Mouse (Mus musculus): ENCODE results near the gene Gpr108.
"Not testable (repeated sequence)": the region's sequence is repeated elsewhere in the genome, so short reads cannot be mapped to it uniquely, and the experiment has no call there.

DNA sequence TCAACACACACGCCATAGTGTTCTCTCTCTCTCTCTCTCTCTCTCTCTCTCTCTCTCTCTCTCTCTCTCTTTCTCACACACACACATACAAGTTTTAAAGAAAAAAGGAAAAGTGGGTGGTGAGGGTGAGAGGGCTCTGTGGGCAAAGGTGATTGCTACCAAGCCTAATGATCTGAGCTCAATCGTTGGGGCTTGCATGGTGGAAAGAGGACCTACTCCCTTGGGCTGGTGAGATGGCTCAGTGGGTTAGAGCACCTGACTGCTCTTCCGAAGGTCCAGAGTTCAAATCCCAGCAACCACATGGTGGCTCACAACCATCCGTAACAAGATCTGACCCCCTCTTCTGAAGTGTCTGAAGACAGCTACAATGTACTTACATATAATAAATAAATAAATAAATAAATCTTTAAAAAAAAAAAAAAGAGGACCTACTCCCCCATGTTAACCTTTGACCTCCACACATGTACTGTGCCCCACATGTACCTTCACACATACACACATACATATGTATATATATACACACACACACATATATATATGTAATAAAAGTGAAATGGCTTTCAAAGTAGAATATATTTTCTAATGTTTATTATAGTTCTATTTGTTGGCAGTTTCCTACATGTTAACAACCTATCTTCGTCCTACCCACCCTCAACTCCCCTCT lies 29.5 kb upstream of the Gpr108 start:
- TF ChIP-seq POLR2A (IDR thresholded peaks at IDR 0.05; ENCODE audit: borderline replicate concordance, insufficient read depth, low read length); CTCF (IDR thresholded peaks at IDR 0.05; ENCODE audit: borderline replicate concordance, insufficient read depth, low read depth, low read length): not testable (repeated sequence)
